Mouse (Mus musculus): ENCODE results near the gene Kctd18. TPM values are rescaled to one million over a fixed set of nuclear protein-coding genes. Genes with fewer than 3 reads are reported as not detected.
A peak's percentile ranks its signal among the peaks of the same experiment; 100 is the strongest.
"Not testable (repeated sequence)": the region's sequence is repeated elsewhere in the genome, so short reads cannot be mapped to it uniquely, and the experiment has no call there.

Gene Kctd18
- polyA plus RNA-seq, 1 experiment from 2014 or later, result 17.4 TPM

GRCm38 (mm10) chr1:58049126-58049525 lies 30.4 kb upstream of the Kctd18 start:
- Histone ChIP-seq H3K27me3 (ENCODE audit: control insufficient read depth, insufficient read depth, low read length) (no peaks in the 10 kb centered on the region), H3K4me1 (ENCODE audit: control insufficient read depth, insufficient read depth, low read length) (no peaks in the 10 kb centered on the region), H3K36me3 (replicated peaks; ENCODE audit: control insufficient read depth, insufficient read depth, low read depth, low read length) (no peaks in the 10 kb centered on the region), H3K4me3 (ENCODE audit: low read depth, low read length) (no peak overlapping the region), H3K9ac (replicated peaks; ENCODE audit: low read length) (no peak overlapping the region), H3K4me2 (ENCODE audit: low read depth, low read length) (no peak overlapping the region), H3K27ac (replicated peaks; ENCODE audit: low read depth, low read length) (no peak overlapping the region), H3K9me3 (replicated peaks; ENCODE audit: control insufficient read depth, low read length) (no peaks in the 10 kb centered on the region)
- no peak for DNase-seq (ENCODE audit: low spot score)
- ATAC-seq (replicated peaks; ENCODE audit: insufficient number of reproducible peaks, low FRiP score, low TSS enrichment, low read depth), result no peak
- 85% methylated on average over 5 of the region's 5 CpGs for WGBS

DNA sequence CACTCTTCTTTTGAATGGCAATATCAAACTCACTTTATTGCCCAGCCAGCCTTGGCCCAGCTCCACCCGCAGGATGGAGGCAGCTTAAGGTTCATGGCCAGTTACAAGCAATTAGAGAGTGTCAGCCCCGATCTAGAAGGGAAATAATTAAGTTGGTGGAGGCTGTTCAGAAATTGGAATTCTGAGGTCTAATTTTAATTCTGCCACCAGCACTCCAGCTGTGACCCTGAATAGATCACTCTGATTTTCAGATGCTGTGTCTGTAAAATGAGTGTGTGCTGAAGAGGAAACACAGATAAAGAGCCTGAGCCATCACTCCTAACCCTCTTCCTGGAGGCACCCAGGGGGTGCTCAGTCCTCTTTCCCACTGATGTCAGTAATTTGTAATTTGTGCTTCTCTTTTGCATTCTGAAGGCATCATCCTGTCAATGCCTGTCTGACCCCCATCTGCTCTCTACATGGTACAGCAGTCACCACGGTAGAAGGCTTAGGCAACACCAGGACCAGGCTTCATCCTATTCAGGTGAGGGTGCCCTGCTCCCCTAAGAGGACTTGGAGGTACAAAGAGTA lies 28.1 kb upstream of the Kctd18 start:
- WGBS, result 63% methylated on average over 3 of the region's 3 CpGs
- no peak for ATAC-seq (replicated peaks; ENCODE audit: insufficient number of reproducible peaks, low FRiP score, low TSS enrichment, low read depth)

GRCm38 (mm10) chr1:58045546-58045945 lies 26.8 kb upstream of the Kctd18 start:
- Histone ChIP-seq H3K4me2 (ENCODE audit: low read depth, low read length) (no peak overlapping the region), H3K9ac (replicated peaks; ENCODE audit: low read length) (no peak overlapping the region), H3K27ac (replicated peaks; ENCODE audit: low read depth, low read length) (no peak overlapping the region), H3K4me1 (ENCODE audit: control insufficient read depth, insufficient read depth, low read length) (no peaks in the 10 kb centered on the region), H3K4me3 (ENCODE audit: low read depth, low read length) (no peak overlapping the region), H3K9me3 (replicated peaks; ENCODE audit: control insufficient read depth, low read length) (no peaks in the 10 kb centered on the region), H3K36me3 (replicated peaks; ENCODE audit: control insufficient read depth, insufficient read depth, low read depth, low read length) (no peaks in the 10 kb centered on the region), H3K27me3 (ENCODE audit: control insufficient read depth, insufficient read depth, low read length) (no peaks in the 10 kb centered on the region)
- 63% methylated on average over 5 of the region's 5 CpGs for WGBS
- DNase-seq (ENCODE audit: low spot score), result no peak
- ATAC-seq (replicated peaks; ENCODE audit: insufficient number of reproducible peaks, low FRiP score, low TSS enrichment, low read depth), result no peak

More for the DNA sequence above, 28.1 kb upstream of the Kctd18 start:
- H3K4me3 ChIP-seq (ENCODE audit: low read depth, low read length), result no peak overlapping the region
- no peak overlapping the region for H3K4me2 ChIP-seq (ENCODE audit: low read depth, low read length)
- no peaks in the 10 kb centered on the region for H3K27me3 ChIP-seq (ENCODE audit: control insufficient read depth, insufficient read depth, low read length)
- no peaks in the 10 kb centered on the region for H3K4me1 ChIP-seq (ENCODE audit: control insufficient read depth, insufficient read depth, low read length)
- no peaks in the 10 kb centered on the region for H3K36me3 ChIP-seq (replicated peaks; ENCODE audit: control insufficient read depth, insufficient read depth, low read depth, low read length)
- H3K9me3 ChIP-seq (replicated peaks; ENCODE audit: control insufficient read depth, low read length), result no peaks in the 10 kb centered on the region
- no peak overlapping the region for H3K27ac ChIP-seq (replicated peaks; ENCODE audit: low read depth, low read length)
- no peak for DNase-seq (ENCODE audit: low spot score)
- no peak overlapping the region for H3K9ac ChIP-seq (replicated peaks; ENCODE audit: low read length)

GRCm38 (mm10) chr1:58045076-58045475 lies 26.3 kb upstream of the Kctd18 start:
- DNase-seq (ENCODE audit: low spot score), result no peak
- 65% methylated on average over 3 of the region's 3 CpGs for WGBS
- no peak overlapping the region for H3K4me2 ChIP-seq (ENCODE audit: low read depth, low read length)
- no peaks in the 10 kb centered on the region for H3K27me3 ChIP-seq (ENCODE audit: control insufficient read depth, insufficient read depth, low read length)
- no peaks in the 10 kb centered on the region for H3K4me1 ChIP-seq (ENCODE audit: control insufficient read depth, insufficient read depth, low read length)
- ATAC-seq (replicated peaks; ENCODE audit: insufficient number of reproducible peaks, low FRiP score, low TSS enrichment, low read depth), result no peak
- no peaks in the 10 kb centered on the region for H3K36me3 ChIP-seq (replicated peaks; ENCODE audit: control insufficient read depth, insufficient read depth, low read depth, low read length)
- H3K9me3 ChIP-seq (replicated peaks; ENCODE audit: control insufficient read depth, low read length), result no peaks in the 10 kb centered on the region
- H3K27ac ChIP-seq (replicated peaks; ENCODE audit: low read depth, low read length), result no peak overlapping the region
- H3K4me3 ChIP-seq (ENCODE audit: low read depth, low read length), result no peak overlapping the region
- no peak overlapping the region for H3K9ac ChIP-seq (replicated peaks; ENCODE audit: low read length)

GRCm38 (mm10) chr1:58037306-58037705 lies 18.6 kb upstream of the Kctd18 start:
- not testable (repeated sequence) for H3K9me3 ChIP-seq (replicated peaks; ENCODE audit: control insufficient read depth, low read length); ATAC-seq (replicated peaks; ENCODE audit: insufficient number of reproducible peaks, low FRiP score, low TSS enrichment, low read depth); H3K9ac ChIP-seq (replicated peaks; ENCODE audit: low read length); H3K4me2 ChIP-seq (ENCODE audit: low read depth, low read length); H3K27me3 ChIP-seq (ENCODE audit: control insufficient read depth, insufficient read depth, low read length); H3K4me1 ChIP-seq (ENCODE audit: control insufficient read depth, insufficient read depth, low read length); H3K27ac ChIP-seq (replicated peaks; ENCODE audit: low read depth, low read length); H3K36me3 ChIP-seq (replicated peaks; ENCODE audit: control insufficient read depth, insufficient read depth, low read depth, low read length); DNase-seq (ENCODE audit: low spot score); H3K4me3 ChIP-seq (ENCODE audit: low read depth, low read length)
- 93% methylated on average over 9 of the region's 9 CpGs for WGBS

DNA sequence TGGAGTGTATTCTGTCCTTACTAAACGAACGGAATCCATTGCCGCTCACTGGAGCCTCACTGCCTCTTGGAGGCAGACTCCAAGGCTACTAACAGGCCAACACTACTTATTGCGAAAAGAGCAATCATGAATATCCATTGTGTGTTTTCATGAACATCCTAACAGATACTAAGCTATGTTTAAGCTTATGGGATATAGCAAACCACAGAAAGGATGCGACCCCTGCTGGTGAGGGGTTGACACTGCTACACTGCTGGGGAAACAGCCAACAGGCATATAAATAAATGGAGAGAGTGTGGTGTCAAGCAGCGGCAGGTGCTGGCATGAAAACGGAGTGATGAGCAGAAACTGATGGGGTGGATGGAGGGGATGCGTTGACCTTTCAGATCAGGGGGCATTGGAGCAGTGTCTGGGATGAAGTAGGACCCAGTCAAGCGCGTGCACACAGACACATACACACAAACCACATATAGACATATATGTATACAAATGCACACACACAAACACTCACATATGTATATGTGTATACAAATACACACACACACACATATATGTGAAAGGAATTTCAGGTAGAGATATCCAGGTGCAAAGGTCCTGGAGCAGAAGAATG lies 12.5 kb upstream of the Kctd18 start:
- WGBS, result 59% methylated on average over 10 of the region's 10 CpGs
- H3K9ac ChIP-seq (replicated peaks; ENCODE audit: low read length), result no peak overlapping the region
- no peak overlapping the region for H3K4me2 ChIP-seq (ENCODE audit: low read depth, low read length)
- DNase-seq (ENCODE audit: low spot score) (peak; percentile 82), ATAC-seq (replicated peaks; ENCODE audit: insufficient number of reproducible peaks, low FRiP score, low TSS enrichment, low read depth) (0 out of 2 replicates have a peak, but pooled peaks have one; percentile 56)
- H3K4me3 ChIP-seq (ENCODE audit: low read depth, low read length), result no peak overlapping the region
- H3K9me3 ChIP-seq (replicated peaks; ENCODE audit: control insufficient read depth, low read length), result no peaks in the 10 kb centered on the region
- no peaks in the 10 kb centered on the region for H3K36me3 ChIP-seq (replicated peaks; ENCODE audit: control insufficient read depth, insufficient read depth, low read depth, low read length)
- H3K4me1 ChIP-seq (ENCODE audit: control insufficient read depth, insufficient read depth, low read length), result no peaks in the 10 kb centered on the region
- H3K27ac ChIP-seq (replicated peaks; ENCODE audit: low read depth, low read length), result no peak overlapping the region
- H3K27me3 ChIP-seq (ENCODE audit: control insufficient read depth, insufficient read depth, low read length), result no peaks in the 10 kb centered on the region

DNA sequence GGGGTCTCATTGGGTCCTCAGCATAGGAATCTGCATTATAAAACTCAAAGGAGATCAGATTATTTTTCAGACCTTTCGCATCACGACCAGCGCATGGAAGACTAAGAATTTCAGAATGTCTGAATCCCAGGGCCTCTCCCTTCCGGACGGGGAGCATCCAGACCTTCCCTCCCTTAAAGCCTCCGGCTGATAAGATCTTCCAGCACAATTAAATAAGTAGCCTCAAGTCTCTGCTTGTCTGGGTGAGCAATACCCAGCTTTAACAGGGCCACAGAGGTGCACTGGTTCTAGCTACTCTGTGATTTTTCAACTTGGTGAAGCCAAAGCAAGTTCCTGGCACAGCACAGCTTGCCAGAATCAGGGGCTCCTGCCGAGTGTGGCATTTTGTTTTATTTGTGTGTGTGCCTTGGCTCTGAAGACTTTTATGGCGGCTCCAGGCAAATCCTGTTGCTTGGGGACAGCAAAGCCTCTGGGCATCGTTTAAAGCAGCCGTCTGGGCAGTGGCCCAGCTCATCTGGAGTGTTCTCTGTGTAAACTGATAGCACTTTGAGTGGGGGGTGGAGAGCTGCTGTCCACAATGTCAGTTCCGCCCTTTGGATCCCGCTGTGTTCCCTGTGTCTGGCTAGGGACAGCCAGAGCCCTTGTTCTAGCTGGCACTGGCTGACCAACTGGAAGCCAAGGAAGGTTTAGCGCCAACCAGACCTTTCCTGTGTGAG lies 11.6 kb upstream of the Kctd18 start:
- H3K27me3 ChIP-seq (ENCODE audit: control insufficient read depth, insufficient read depth, low read length), result no peaks in the 10 kb centered on the region
- WGBS, result 25% methylated on average over 13 of the region's 13 CpGs
- H3K4me3 ChIP-seq (ENCODE audit: low read depth, low read length), result peak overlapping the region; percentile 17; the same call in 1 of the 2 replicates
- H3K27ac ChIP-seq (replicated peaks; ENCODE audit: low read depth, low read length), result no peak overlapping the region
- peak overlapping the region; percentile 38 for H3K4me2 ChIP-seq (ENCODE audit: low read depth, low read length)
- no peaks in the 10 kb centered on the region for H3K9me3 ChIP-seq (replicated peaks; ENCODE audit: control insufficient read depth, low read length)
- H3K36me3 ChIP-seq (replicated peaks; ENCODE audit: control insufficient read depth, insufficient read depth, low read depth, low read length), result no peaks in the 10 kb centered on the region
- H3K4me1 ChIP-seq (ENCODE audit: control insufficient read depth, insufficient read depth, low read length), result no peaks in the 10 kb centered on the region
- no peak overlapping the region for H3K9ac ChIP-seq (replicated peaks; ENCODE audit: low read length)
- ATAC-seq (replicated peaks; ENCODE audit: insufficient number of reproducible peaks, low FRiP score, low TSS enrichment, low read depth) (no peak), DNase-seq (ENCODE audit: low spot score) (peak; percentile 14)

- Histone ChIP-seq H3K4me1 (ENCODE audit: control insufficient read depth, insufficient read depth, low read length) (no peaks in the 10 kb centered on the region), H3K9me3 (replicated peaks; ENCODE audit: control insufficient read depth, low read length) (no peaks in the 10 kb centered on the region), H3K27me3 (ENCODE audit: control insufficient read depth, insufficient read depth, low read length) (no peaks in the 10 kb centered on the region), H3K9ac (replicated peaks; ENCODE audit: low read length) (no peak within 1 kb of the TSS), H3K27ac (replicated peaks; ENCODE audit: low read depth, low read length) (no peak within 1 kb of the TSS), H3K36me3 (replicated peaks; ENCODE audit: control insufficient read depth, insufficient read depth, low read depth, low read length) (no peaks in the 10 kb centered on the region), H3K4me2 (ENCODE audit: low read depth, low read length) (peak within 1 kb of the TSS; percentile 38), H3K4me3 (ENCODE audit: low read depth, low read length) (peak within 1 kb of the TSS; percentile 17)
- 15% methylated on average over 12 of the region's 12 CpGs for whole genome bisulfite sequencing
- DNase-seq (ENCODE audit: low spot score) (peak; percentile 59), ATAC-seq (replicated peaks; ENCODE audit: insufficient number of reproducible peaks, low FRiP score, low TSS enrichment, low read depth) (no peak; the same call in 1 of the 2 replicates)
Observed at GRCm38 (mm10) chr1:58029636-58030117, 10.9 kb upstream of the Kctd18 start, which contains the start of gene Aox1. Aox1 (plus strand) TSS chr1:58029931.

Data from embryonic facial prominence, embryonic 11.5 days (tissue).